Mouse (Mus musculus): Measurements from ENCODE around the gene Prss22. TPM values are rescaled to one million over a fixed set of nuclear protein-coding genes. Genes with fewer than 3 reads are reported as not detected.

Gene Prss22
- total RNA-seq (2014; rRNA removed) (not detected in 2 replicates), polyA plus RNA-seq (2015; fragmentation: Nextera tagmentation; extraction: Ambion mirVana) (0.17 TPM in 1 of 2 replicates, not detected in the other)

- TF ChIP-seq CTCF (IDR thresholded peaks at IDR 0.05): no peak
- H3K4me2 ChIP-seq (ENCODE audit: low read depth, low read length, poor library complexity, severe bottlenecking): no peak within 1 kb of the TSS
- WGBS: 49% methylated on average over 2 of the region's 2 CpGs
- no peak for DNase-seq (ENCODE audit: low spot score)
- no peak within 1 kb of the TSS for H3K4me3 ChIP-seq (ENCODE audit: low read depth, low read length)
- H3K27me3 ChIP-seq (ENCODE audit: insufficient read depth, low read length): no peaks in the 10 kb centered on the region
- H3K27ac ChIP-seq (ENCODE audit: low read depth, low read length): no peak within 1 kb of the TSS
- H3K9me3 ChIP-seq (ENCODE audit: low read length): no peaks in the 10 kb centered on the region
- H3K4me1 ChIP-seq (ENCODE audit: insufficient read depth, low read length): no peaks in the 10 kb centered on the region
- no peaks in the 10 kb centered on the region for H3K36me3 ChIP-seq (ENCODE audit: insufficient read depth, low read length)
- no peak for ATAC-seq (ENCODE audit: low FRiP score)
- no peak within 1 kb of the TSS for H3K9ac ChIP-seq (replicated peaks; ENCODE audit: low read length, poor library complexity, severe bottlenecking)
Observed at GRCm38 (mm10) chr17:23997901-23998300, at the start of gene Prss22. TSS of gene Prss22 (minus strand) at chr17:23998100.

GRCm38 (mm10) chr17:24046026-24046425 lies 48.1 kb upstream of the Prss22 start:
- Histone ChIP-seq H3K27me3 (ENCODE audit: insufficient read depth, low read length) (no peaks in the 10 kb centered on the region), H3K9ac (replicated peaks; ENCODE audit: low read length, poor library complexity, severe bottlenecking) (no peak overlapping the region), H3K4me3 (ENCODE audit: low read depth, low read length) (no peak overlapping the region), H3K27ac (ENCODE audit: low read depth, low read length) (no peak overlapping the region), H3K4me2 (ENCODE audit: low read depth, low read length, poor library complexity, severe bottlenecking) (no peak overlapping the region), H3K9me3 (ENCODE audit: low read length) (no peaks in the 10 kb centered on the region), H3K36me3 (ENCODE audit: insufficient read depth, low read length) (peaks cover 33% of the 10 kb centered on the region), H3K4me1 (ENCODE audit: insufficient read depth, low read length) (no peaks in the 10 kb centered on the region)
- ATAC-seq (ENCODE audit: low FRiP score): no peak
- TF ChIP-seq CTCF (IDR thresholded peaks at IDR 0.05): no peak
- no peak for DNase-seq (ENCODE audit: low spot score)
- 58% methylated on average over 5 of the region's 5 CpGs for WGBS

GRCm38 (mm10) chr17:24045608-24046007 lies 47.7 kb upstream of the Prss22 start:
- no peak for TF ChIP-seq CTCF (IDR thresholded peaks at IDR 0.05)
- H3K27ac ChIP-seq (ENCODE audit: low read depth, low read length): no peak overlapping the region
- ATAC-seq (ENCODE audit: low FRiP score) (no peak), DNase-seq (ENCODE audit: low spot score) (no peak)
- H3K9me3 ChIP-seq (ENCODE audit: low read length): no peaks in the 10 kb centered on the region
- no peaks in the 10 kb centered on the region for H3K4me1 ChIP-seq (ENCODE audit: insufficient read depth, low read length)
- H3K4me3 ChIP-seq (ENCODE audit: low read depth, low read length): no peak overlapping the region
- H3K9ac ChIP-seq (replicated peaks; ENCODE audit: low read length, poor library complexity, severe bottlenecking): no peak overlapping the region
- peaks cover 30% of the 10 kb centered on the region for H3K36me3 ChIP-seq (ENCODE audit: insufficient read depth, low read length)
- 80% methylated on average over 10 of the region's 10 CpGs for WGBS
- no peak overlapping the region for H3K4me2 ChIP-seq (ENCODE audit: low read depth, low read length, poor library complexity, severe bottlenecking)
- no peaks in the 10 kb centered on the region for H3K27me3 ChIP-seq (ENCODE audit: insufficient read depth, low read length)

- Histone ChIP-seq H3K9ac (replicated peaks; ENCODE audit: low read length, poor library complexity, severe bottlenecking) (no peak overlapping the region), H3K27me3 (ENCODE audit: insufficient read depth, low read length) (no peaks in the 10 kb centered on the region), H3K4me1 (ENCODE audit: insufficient read depth, low read length) (no peaks in the 10 kb centered on the region), H3K27ac (ENCODE audit: low read depth, low read length) (no peak overlapping the region), H3K4me3 (ENCODE audit: low read depth, low read length) (no peak overlapping the region), H3K9me3 (ENCODE audit: low read length) (no peaks in the 10 kb centered on the region), H3K36me3 (ENCODE audit: insufficient read depth, low read length) (peaks cover 28% of the 10 kb centered on the region), H3K4me2 (ENCODE audit: low read depth, low read length, poor library complexity, severe bottlenecking) (no peak overlapping the region)
- WGBS: 73% methylated on average over 5 of the region's 5 CpGs
- no peak for DNase-seq (ENCODE audit: low spot score)
- TF ChIP-seq CTCF (IDR thresholded peaks at IDR 0.05): peak; percentile 10; the same call in 1 of the 2 replicates
- ATAC-seq (ENCODE audit: low FRiP score): no peak
Observed at GRCm38 (mm10) chr17:24044482-24044881, 46.6 kb upstream of the Prss22 start.

GRCm38 (mm10) chr17:24037844-24038243 lies 39.9 kb upstream of the Prss22 start, which contains the start of gene Prss27:
TSS of gene Prss27 (plus strand) at chr17:24038144.
- 70% methylated on average over 4 of the region's 4 CpGs for WGBS
- Histone ChIP-seq H3K9ac (replicated peaks; ENCODE audit: low read length, poor library complexity, severe bottlenecking) (no peak within 1 kb of the TSS), H3K4me2 (ENCODE audit: low read depth, low read length, poor library complexity, severe bottlenecking) (no peak within 1 kb of the TSS), H3K36me3 (ENCODE audit: insufficient read depth, low read length) (no peaks in the 10 kb centered on the region), H3K27ac (ENCODE audit: low read depth, low read length) (no peak within 1 kb of the TSS), H3K27me3 (ENCODE audit: insufficient read depth, low read length) (no peaks in the 10 kb centered on the region), H3K4me3 (ENCODE audit: low read depth, low read length) (no peak within 1 kb of the TSS), H3K9me3 (ENCODE audit: low read length) (no peaks in the 10 kb centered on the region), H3K4me1 (ENCODE audit: insufficient read depth, low read length) (no peaks in the 10 kb centered on the region)
- ATAC-seq (ENCODE audit: low FRiP score) (no peak), DNase-seq (ENCODE audit: low spot score) (no peak)
- TF ChIP-seq CTCF (IDR thresholded peaks at IDR 0.05): no peak

GRCm38 (mm10) chr17:24037360-24037759 lies 39.5 kb upstream of the Prss22 start:
- Histone ChIP-seq H3K27me3 (ENCODE audit: insufficient read depth, low read length) (no peaks in the 10 kb centered on the region), H3K4me3 (ENCODE audit: low read depth, low read length) (no peak overlapping the region), H3K9me3 (ENCODE audit: low read length) (no peaks in the 10 kb centered on the region), H3K4me2 (ENCODE audit: low read depth, low read length, poor library complexity, severe bottlenecking) (no peak overlapping the region), H3K27ac (ENCODE audit: low read depth, low read length) (no peak overlapping the region), H3K9ac (replicated peaks; ENCODE audit: low read length, poor library complexity, severe bottlenecking) (no peak overlapping the region), H3K4me1 (ENCODE audit: insufficient read depth, low read length) (no peaks in the 10 kb centered on the region), H3K36me3 (ENCODE audit: insufficient read depth, low read length) (no peaks in the 10 kb centered on the region)
- 77% methylated on average over 13 of the region's 13 CpGs for WGBS
- no peak for ATAC-seq (ENCODE audit: low FRiP score)
- DNase-seq (ENCODE audit: low spot score): no peak
- TF ChIP-seq CTCF (IDR thresholded peaks at IDR 0.05): no peak

Measured in midbrain, postnatal 0 days (tissue).